Mouse (Mus musculus) monocyte, adult 5-6 weeks (primary cell): ENCODE data around the gene N4bp1. TPM values are rescaled to one million over a fixed set of nuclear protein-coding genes. Genes with fewer than 3 reads are reported as not detected.

ENCODE experiments used
- ATAC-seq: fragments of 153-309, 156-312 bp; replicated peaks from 2 replicates; pipeline ENCODE4 v1.8.0; 2017; ENCODE audit warnings: mild to moderate bottlenecking; ENCODE audit not compliant: low TSS enrichment, insufficient number of reproducible peaks, severe bottlenecking, poor library complexity, low FRiP score
- total RNA-seq: library from RNA; stranded (forward); fragments of 200-1000, 200-491, 200-594 nt; gene quantifications from 3 replicates; pipeline ENCODE4 v1.2.3, GENCODE M21; 2017

N4bp1 gene
- total RNA-seq, result 50.6 to 62.5 TPM (median 51.5 TPM) in 3 replicates

GRCm38 (mm10) chr8:86884489-86885463 is at the start of gene N4bp1:
Gene N4bp1 (minus strand): TSS chr8:86885258.
- peak; percentile 79 for ATAC-seq

GRCm38 (mm10) chr8:86934841-86935240 is 49.8 kb upstream of the N4bp1 start:
- ATAC-seq, result no peak

GRCm38 (mm10) chr8:86934393-86934792 is 49.3 kb upstream of the N4bp1 start:
- no peak for ATAC-seq

- ATAC-seq, result no peak
Observed at GRCm38 (mm10) chr8:86933898-86934297, 48.8 kb upstream of the N4bp1 start.

- ATAC-seq, result no peak
Observed at GRCm38 (mm10) chr8:86926237-86926636, 41.2 kb upstream of the N4bp1 start.

- ATAC-seq, result no peak
Observed at GRCm38 (mm10) chr8:86923219-86923835, 38.3 kb upstream of the N4bp1 start.

- no peak for ATAC-seq
Observed at GRCm38 (mm10) chr8:86922673-86923072, 37.6 kb upstream of the N4bp1 start.

GRCm38 (mm10) chr8:86922141-86922540 is 37.1 kb upstream of the N4bp1 start:
- ATAC-seq, result no peak

GRCm38 (mm10) chr8:86920996-86921395 is 35.9 kb upstream of the N4bp1 start:
- peak; percentile 57 for ATAC-seq

GRCm38 (mm10) chr8:86920455-86920854 is 35.4 kb upstream of the N4bp1 start:
- ATAC-seq, result no peak

- ATAC-seq, result no peak
Observed at GRCm38 (mm10) chr8:86920024-86920423, 35.0 kb upstream of the N4bp1 start.

- ATAC-seq, result no peak
Observed at GRCm38 (mm10) chr8:86919262-86919661, 34.2 kb upstream of the N4bp1 start.

GRCm38 (mm10) chr8:86918093-86918492 is 33.0 kb upstream of the N4bp1 start:
- no peak for ATAC-seq

- ATAC-seq, result no peak
Observed at GRCm38 (mm10) chr8:86917689-86918088, 32.6 kb upstream of the N4bp1 start.

- no peak for ATAC-seq
Observed at GRCm38 (mm10) chr8:86916369-86916768, 31.3 kb upstream of the N4bp1 start.

- ATAC-seq, result no peak
Observed at GRCm38 (mm10) chr8:86911136-86911535, 26.1 kb upstream of the N4bp1 start.

- no peak for ATAC-seq
Observed at GRCm38 (mm10) chr8:86910250-86910649, 25.2 kb upstream of the N4bp1 start.

GRCm38 (mm10) chr8:86908536-86908935 is 23.5 kb upstream of the N4bp1 start:
- peak; percentile 75 for ATAC-seq

GRCm38 (mm10) chr8:86904911-86905310 is 19.9 kb upstream of the N4bp1 start:
- no peak for ATAC-seq

- peak; percentile 86 for ATAC-seq
Observed at GRCm38 (mm10) chr8:86903104-86903503, 18.0 kb upstream of the N4bp1 start.
